Mouse (Mus musculus) MEL (cell line): ENCODE data around the gene Mcf2l. TPM values are rescaled to one million over a fixed set of nuclear protein-coding genes. Genes with fewer than 3 reads are reported as not detected.

Experiments
- DNase-seq: peaks from one replicate; pipeline ENCODE4 v3.0.0; 2011; ENCODE audit warnings: low read depth, low spot score
- H3K27ac ChIP-seq: 2 replicates; pipeline ENCODE4 v1.5.1; 2012; ENCODE audit warnings: low read depth, mild to moderate bottlenecking, control low read depth, low read length, moderate library complexity; ENCODE audit not compliant: control insufficient read depth
- H3K27me3 ChIP-seq, 2 experiments: fragments of 150-350 bp in 1 of 2; sonication (generic) in 1 of 2; 2 replicates each; pipeline ENCODE4 v1.6.1; 2012; ENCODE audit warnings: low read length in 2 of 2, mild to moderate bottlenecking in 2 of 2, improper control_type of control experiment in 1 of 2, moderate library complexity in 1 of 2; ENCODE audit not compliant: insufficient read depth in 2 of 2, control insufficient read depth in 1 of 2
- H3K36me3 ChIP-seq, 2 experiments: 2 replicates each; pipeline ENCODE4 v1.6.1; 2012 to 2014; ENCODE audit warnings: low read length in 2 of 2, improper control_type of control experiment in 1 of 2, inconsistent platforms in 1 of 2, mild to moderate bottlenecking in 1 of 2; ENCODE audit not compliant: insufficient read depth in 2 of 2, control insufficient read depth in 1 of 2
- H3K4me1 ChIP-seq, 2 experiments: fragments of 150-350 bp in 1 of 2; sonication (generic) in 1 of 2; 2 replicates each; pipeline ENCODE4 v1.6.1; 2012; ENCODE audit warnings: low read length in 2 of 2, improper control_type of control experiment in 1 of 2, mild to moderate bottlenecking in 1 of 2; ENCODE audit not compliant: insufficient read depth in 2 of 2, control insufficient read depth in 1 of 2
- H3K4me3 ChIP-seq, 2 experiments: fragments of 150-350 bp in 1 of 2; sonication (generic) in 1 of 2; 2 replicates each; pipeline ENCODE4 v1.5.1; 2012; ENCODE audit warnings: low read depth in 2 of 2, low read length in 2 of 2, mild to moderate bottlenecking in 2 of 2, moderate library complexity in 2 of 2, control low read depth in 1 of 2, improper control_type of control experiment in 1 of 2; ENCODE audit not compliant: control insufficient read depth in 1 of 2, insufficient read depth in 1 of 2
- H3K79me2 ChIP-seq: 2 replicates; pipeline ENCODE4 v1.6.1; 2012; ENCODE audit warnings: mild to moderate bottlenecking, low read length, moderate library complexity; ENCODE audit not compliant: control insufficient read depth, poor library complexity, insufficient read depth
- H3K9ac ChIP-seq: 2 replicates; pipeline ENCODE4 v1.6.1; 2012; ENCODE audit warnings: low read depth, mild to moderate bottlenecking, control low read depth, low read length, moderate library complexity; ENCODE audit not compliant: control insufficient read depth, poor library complexity, severe bottlenecking
- H3K9me3 ChIP-seq: fragments of 150-350 bp; sonication (generic); replicated peaks from 2 replicates; pipeline ENCODE4 v1.6.1; 2012; ENCODE audit warnings: mild to moderate bottlenecking, low read length, improper control_type of control experiment, moderate library complexity; ENCODE audit not compliant: insufficient read depth
- BHLHE40 ChIP-seq: IDR thresholded peaks from 2 replicates; pipeline ENCODE4 v1.6.1; 2012; ENCODE audit warnings: low read depth, mild to moderate bottlenecking, inconsistent platforms, low read length, improper control_type of control experiment, borderline replicate concordance
- CHD1 ChIP-seq: IDR thresholded peaks from 2 replicates; pipeline ENCODE4 v1.6.1; 2012; ENCODE audit warnings: low read depth, mild to moderate bottlenecking, inconsistent platforms, low read length, improper control_type of control experiment
- CHD2 ChIP-seq: IDR thresholded peaks from 2 replicates; pipeline ENCODE4 v1.6.1; 2011; ENCODE audit warnings: low read length, improper control_type of control experiment
- CTCF ChIP-seq, 3 experiments: IDR thresholded peaks in 2 of 3; conservative IDR thresholded peaks in 1 of 3; 2 replicates each; pipeline ENCODE4 v1.5.1; 2011 to 2012; ENCODE audit warnings: low read length in 3 of 3, low read depth in 2 of 3, mild to moderate bottlenecking in 2 of 3, improper control_type of control experiment in 1 of 3, inconsistent platforms in 1 of 3, mixed read lengths in 1 of 3, moderate library complexity in 1 of 3; ENCODE audit not compliant: control insufficient read depth in 1 of 3, insufficient read depth in 1 of 3, poor library complexity in 1 of 3, severe bottlenecking in 1 of 3
- ELF1 ChIP-seq: IDR thresholded peaks from 2 replicates; pipeline ENCODE4 v1.6.1; 2014; ENCODE audit warnings: low read depth, mild to moderate bottlenecking, inconsistent platforms, low read length, improper control_type of control experiment, moderate library complexity
- ETS1 ChIP-seq: IDR thresholded peaks from 2 replicates; pipeline ENCODE4 v1.6.1; 2012; ENCODE audit warnings: low read depth, mild to moderate bottlenecking, inconsistent platforms, low read length, improper control_type of control experiment, moderate library complexity
- GATA1 ChIP-seq: IDR thresholded peaks from 2 replicates; pipeline ENCODE4 v1.6.1; 2011; ENCODE audit warnings: low read depth, low read length, improper control_type of control experiment
- HCFC1 ChIP-seq: IDR thresholded peaks from 2 replicates; pipeline ENCODE4 v1.6.1; 2012; ENCODE audit warnings: low read depth, mild to moderate bottlenecking, inconsistent platforms, low read length, improper control_type of control experiment, moderate library complexity
- JUND ChIP-seq: IDR thresholded peaks from 2 replicates; pipeline ENCODE4 v1.6.1; 2011; ENCODE audit warnings: low read depth, mild to moderate bottlenecking, improper control_type of control experiment, low read length
- MAX ChIP-seq: IDR thresholded peaks from 2 replicates; pipeline ENCODE4 v1.6.1; 2011; ENCODE audit warnings: low read length, improper control_type of control experiment
- NRF1 ChIP-seq: IDR thresholded peaks from 2 replicates; pipeline ENCODE4 v1.6.1; 2014; ENCODE audit warnings: low read depth, mild to moderate bottlenecking, inconsistent platforms, low read length, improper control_type of control experiment, moderate library complexity; ENCODE audit not compliant: poor library complexity, insufficient read depth, severe bottlenecking
- POLR2A ChIP-seq, 2 experiments: IDR thresholded peaks; 2 replicates each; pipeline ENCODE4 v1.6.1; 2011 to 2012; ENCODE audit warnings: low read length in 2 of 2, mild to moderate bottlenecking in 2 of 2, control low read depth in 1 of 2, improper control_type of control experiment in 1 of 2, low read depth in 1 of 2, moderate library complexity in 1 of 2; ENCODE audit not compliant: control insufficient read depth in 1 of 2, insufficient read depth in 1 of 2, poor library complexity in 1 of 2
- POLR2AphosphoS5 ChIP-seq: IDR thresholded peaks from 2 replicates; pipeline ENCODE4 v1.6.1; 2012; ENCODE audit warnings: low read depth, borderline replicate concordance, mild to moderate bottlenecking, inconsistent platforms, low read length, moderate library complexity, mixed read lengths
- RAD21 ChIP-seq: IDR thresholded peaks from 2 replicates; pipeline ENCODE4 v1.6.1; 2011; ENCODE audit warnings: mild to moderate bottlenecking, low read depth, low read length, improper control_type of control experiment
- SMC3 ChIP-seq: IDR thresholded peaks from 2 replicates; pipeline ENCODE4 v1.6.1; 2011; ENCODE audit warnings: low read depth, low read length, improper control_type of control experiment
- USF1 ChIP-seq: IDR thresholded peaks from 2 replicates; pipeline ENCODE4 v1.6.1; 2014; ENCODE audit warnings: low read depth, mild to moderate bottlenecking, inconsistent platforms, low read length, improper control_type of control experiment, moderate library complexity
- ZC3H11A ChIP-seq: IDR thresholded peaks from 2 replicates; pipeline ENCODE4 v1.6.1; 2012; ENCODE audit warnings: low read depth, mild to moderate bottlenecking, inconsistent platforms, low read length, improper control_type of control experiment
- ZNF384 ChIP-seq: IDR thresholded peaks from 2 replicates; pipeline ENCODE4 v1.6.1; 2012; ENCODE audit warnings: low read depth, mild to moderate bottlenecking, inconsistent platforms, low read length, improper control_type of control experiment
- polyA plus RNA-seq, 2 experiments: library from polyadenylated mRNA; stranded (reverse) in 1 of 2; unstranded in 1 of 2; fragments of >175 nt in 1 of 2; fragments of >200 nt in 1 of 2; gene quantifications; 2 replicates each; pipeline versions ENCODE4 v1.2.1 to v1.2.4; 2012; ENCODE audit warnings: low replicate concordance in 2 of 2, low read depth in 1 of 2; ENCODE audit not compliant: insufficient read length in 2 of 2, insufficient read depth in 1 of 2, missing spikeins in 1 of 2
- total RNA-seq: library from RNA; depleted of rRNA; stranded (reverse); fragments of 300-350 nt; gene quantifications from 2 replicates; pipeline ENCODE4 v1.2.3, GENCODE M21; 2012

Gene Mcf2l
- total and polyA plus RNA-seq, 3 experiments = 1.2 to 3.6 TPM; not detected in 1

- TF ChIP-seq CHD1 (no peak), ZC3H11A (peak; percentile 87), GATA1 (no peak), SMC3 (peak; percentile 88), CTCF (IDR thresholded peaks at IDR 0.05 in 2 of 3, conservative IDR thresholded peaks at IDR 0.05 in 1 of 3; ENCODE audit: control insufficient read depth in 1 of 3, insufficient read depth in 1 of 3, low read depth in 2 of 3, low read length in 3 of 3, poor library complexity in 1 of 3, severe bottlenecking in 1 of 3) (peak; percentile 77 to 91 (median 88)), HCFC1 (no peak), RAD21 (peak; percentile 92), ZNF384 (no peak), BHLHE40 (peak; percentile 20; the same call in 1 of the 2 replicates), NRF1 (no peak)
- no peak overlapping the region for H3K9ac ChIP-seq
- no peaks in the 10 kb centered on the region for H3K36me3 ChIP-seq
- no peak overlapping the region for H3K27ac ChIP-seq
- H3K79me2 ChIP-seq = no peaks in the 10 kb centered on the region
- H3K4me1 ChIP-seq = peaks cover 0 to 4% of the 10 kb centered on the region in 2 experiments; a peak in 1 of 4 replicates
- H3K4me3 ChIP-seq = no peak overlapping the region
- H3K9me3 ChIP-seq = no peaks in the 10 kb centered on the region
- peak; percentile 80 for DNase-seq
- no peaks in the 10 kb centered on the region for H3K27me3 ChIP-seq
Measured at GRCm38 (mm10) chr8:12978726-12979125, 105.1 kb downstream of the Mcf2l start.

- Histone ChIP-seq H3K4me1 (no peaks in the 10 kb centered on the region), H3K27me3 (no peaks in the 10 kb centered on the region)
- TF ChIP-seq POLR2A (IDR thresholded peaks at IDR 0.05; ENCODE audit: control insufficient read depth in 1 of 2, insufficient read depth in 1 of 2, low read depth in 1 of 2, low read length in 2 of 2, poor library complexity in 1 of 2) (no peak), USF1 (no peak), ELF1 (no peak), ZNF384 (no peak), JUND (no peak), CHD2 (no peak), RAD21 (no peak), POLR2AphosphoS5 (no peak), MAX (no peak), ETS1 (no peak), ZC3H11A (no peak)
- TF ChIP-seq, all 39 proteins: peak for 0
- DNase-seq = no peak
- Histone ChIP-seq H3K9ac (no peak overlapping the region), H3K36me3 (no peaks in the 10 kb centered on the region), H3K4me3 (no peak overlapping the region), H3K27ac (no peak overlapping the region), H3K9me3 (no peaks in the 10 kb centered on the region), H3K79me2 (no peaks in the 10 kb centered on the region)
Measured at GRCm38 (mm10) chr8:12983681-12984467, 110.3 kb downstream of the Mcf2l start.
